Mouse (Mus musculus) hindbrain, embryonic 10.5 days (tissue): ENCODE results near the gene Podxl. TPM values are rescaled to one million over a fixed set of nuclear protein-coding genes. Genes with fewer than 3 reads are reported as not detected.

Experiments used
- DNase-seq: peaks from one replicate; pipeline ENCODE4 v3.0.0-alpha.2; 2017; ENCODE audit warnings: low spot score
- H3K27ac ChIP-seq: fragments of 300-500 bp; sonication (generic); 2 replicates; pipeline ENCODE4 v1.5.1; 2016; ENCODE audit warnings: mild to moderate bottlenecking, moderate library complexity
- H3K27me3 ChIP-seq: fragments of 300-500 bp; sonication (generic); 2 replicates; pipeline ENCODE4 v1.6.1; 2016; ENCODE audit warnings: mild to moderate bottlenecking; ENCODE audit not compliant: poor library complexity, insufficient read depth, severe bottlenecking
- H3K36me3 ChIP-seq: fragments of 300-500 bp; sonication (generic); 2 replicates; pipeline ENCODE4 v1.6.1; 2016; ENCODE audit warnings: mild to moderate bottlenecking, moderate library complexity
- H3K4me1 ChIP-seq: fragments of 300-500 bp; sonication (generic); replicated peaks from 2 replicates; pipeline ENCODE4 v1.6.1; 2016; ENCODE audit warnings: mild to moderate bottlenecking
- H3K4me3 ChIP-seq: fragments of 300-500 bp; sonication (generic); 2 replicates; pipeline ENCODE4 v1.5.1; 2016; ENCODE audit warnings: mild to moderate bottlenecking, moderate library complexity
- H3K9me3 ChIP-seq: fragments of 300-500 bp; sonication (generic); 2 replicates; pipeline ENCODE4 v1.6.1; 2016; ENCODE audit warnings: mild to moderate bottlenecking, moderate library complexity
- WGBS: fragments of 180-500 bp; shearing (Covaris S2); methylation state at CpG from one replicate; pipeline ENCODE4 v1.1.7; 2016; 5-methylcytosine and 5-hydroxymethylcytosine counted together
- polyA plus RNA-seq: library from polyadenylated mRNA; unstranded; fragments of >200 nt; fragmentation: Nextera tagmentation; extraction: Ambion mirVana; gene quantifications from 2 replicates; pipeline ENCODE4 v1.2.1, GENCODE M21; 2016

The Podxl gene
- polyA plus RNA-seq, 1 experiment from 2014 or later = 16.2 TPM

- 90% methylated on average over 5 of the region's 5 CpGs for WGBS
These were observed 35.4 kb downstream of the Podxl start for GRCm38 (mm10) chr6:31528339-31528738.

DNA sequence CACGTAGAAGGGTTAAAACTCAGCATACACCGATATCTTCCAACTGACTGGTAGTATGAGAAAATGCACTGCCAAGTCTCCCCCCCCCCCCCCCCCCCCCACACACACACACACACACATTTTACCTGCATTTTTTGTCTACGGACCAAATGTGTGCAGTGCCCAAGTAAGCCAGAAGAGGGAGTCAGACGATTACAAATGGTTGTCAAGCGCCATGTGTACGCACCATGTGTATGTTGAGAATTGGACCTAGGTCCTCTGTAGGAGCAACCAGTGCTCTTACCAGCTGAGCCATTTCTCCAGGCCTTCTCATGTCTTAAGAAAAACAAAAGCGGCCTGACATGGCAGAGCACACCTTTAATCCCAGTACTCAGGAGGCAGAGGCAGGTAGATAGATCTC, 35.9 kb downstream of the Podxl start:
- Histone ChIP-seq H3K36me3 (peaks cover 55% of the 10 kb centered on the region), H3K9me3 (no peaks in the 10 kb centered on the region), H3K4me3 (no peak overlapping the region), H3K27me3 (no peaks in the 10 kb centered on the region), H3K27ac (no peak overlapping the region), H3K4me1 (no peaks in the 10 kb centered on the region)
- WGBS = 71% methylated on average over 7 of the region's 7 CpGs
- DNase-seq = peak; percentile 63

More at GRCm38 (mm10) chr6:31528339-31528738, 35.4 kb downstream of the Podxl start:
- Histone ChIP-seq H3K4me3 (no peak overlapping the region), H3K27ac (no peak overlapping the region), H3K4me1 (no peaks in the 10 kb centered on the region), H3K36me3 (peaks cover 50% of the 10 kb centered on the region), H3K27me3 (no peaks in the 10 kb centered on the region), H3K9me3 (no peaks in the 10 kb centered on the region)
- DNase-seq = no peak

DNA sequence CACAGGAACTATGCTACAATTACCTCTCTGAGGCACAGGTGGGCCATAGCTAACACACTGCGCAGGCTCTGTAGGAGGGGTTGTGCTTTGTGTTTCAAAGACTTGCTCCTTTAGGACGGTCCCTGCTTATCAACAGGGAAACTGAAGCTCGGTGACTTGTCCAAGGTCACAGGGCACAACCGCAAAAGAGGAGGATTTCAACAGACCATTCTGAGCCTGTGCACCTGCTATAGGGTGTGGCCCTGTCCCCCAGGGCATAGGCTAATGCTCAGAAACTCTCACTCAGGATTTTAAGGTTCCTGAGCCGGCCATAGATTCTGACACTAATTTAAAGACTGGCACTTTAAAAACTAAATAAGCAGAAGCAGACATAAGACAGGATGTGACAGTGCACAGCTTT, 36.9 kb downstream of the Podxl start:
- no peak for DNase-seq
- no peak overlapping the region for H3K4me3 ChIP-seq
- peaks cover 64% of the 10 kb centered on the region for H3K36me3 ChIP-seq
- 92% methylated on average over 5 of the region's 5 CpGs for WGBS
- no peak overlapping the region for H3K27ac ChIP-seq
- no peaks in the 10 kb centered on the region for H3K4me1 ChIP-seq
- H3K9me3 ChIP-seq = no peaks in the 10 kb centered on the region
- no peaks in the 10 kb centered on the region for H3K27me3 ChIP-seq

GRCm38 (mm10) chr6:31525231-31525900, 38.4 kb downstream of the Podxl start:
- peak; percentile 76 for DNase-seq
- H3K9me3 ChIP-seq = no peaks in the 10 kb centered on the region
- H3K27me3 ChIP-seq = no peaks in the 10 kb centered on the region
- H3K4me1 ChIP-seq = no peaks in the 10 kb centered on the region
- no peak overlapping the region for H3K27ac ChIP-seq
- 71% methylated on average over 6 of the region's 6 CpGs for WGBS
- no peak overlapping the region for H3K4me3 ChIP-seq
- H3K36me3 ChIP-seq = peaks cover 77% of the 10 kb centered on the region

DNA sequence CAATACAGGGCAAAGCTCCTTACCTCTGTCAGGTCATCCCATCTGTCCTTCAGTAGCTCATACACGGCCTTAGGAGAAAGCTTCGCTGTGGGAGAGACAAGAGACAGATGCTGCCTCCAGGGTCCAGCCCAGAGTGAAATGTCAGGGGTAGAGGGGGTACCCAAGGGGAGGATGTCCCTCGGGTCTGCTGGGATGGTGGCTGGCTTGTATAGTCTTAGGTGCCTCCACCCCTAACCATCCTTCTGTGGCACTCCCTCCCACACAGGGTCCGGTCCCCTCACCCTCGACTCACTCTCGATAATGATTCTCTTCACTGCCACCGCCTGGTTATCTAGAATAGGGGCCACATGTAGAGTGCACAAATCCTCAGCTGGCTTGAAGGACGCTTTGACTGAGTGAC, 39.1 kb downstream of the Podxl start:
- no peaks in the 10 kb centered on the region for H3K4me1 ChIP-seq
- H3K27me3 ChIP-seq = no peaks in the 10 kb centered on the region
- H3K9me3 ChIP-seq = no peaks in the 10 kb centered on the region
- no peak overlapping the region for H3K4me3 ChIP-seq
- peaks cover 77% of the 10 kb centered on the region for H3K36me3 ChIP-seq
- WGBS = 93% methylated on average over 8 of the region's 8 CpGs
- H3K27ac ChIP-seq = no peak overlapping the region
- DNase-seq = no peak

GRCm38 (mm10) chr6:31524121-31524520, 39.7 kb downstream of the Podxl start:
- no peak for DNase-seq
- Histone ChIP-seq H3K36me3 (peaks cover 77% of the 10 kb centered on the region), H3K9me3 (no peaks in the 10 kb centered on the region), H3K4me1 (no peaks in the 10 kb centered on the region), H3K27ac (no peak overlapping the region), H3K27me3 (no peaks in the 10 kb centered on the region), H3K4me3 (no peak overlapping the region)
- 92% methylated on average over 13 of the region's 13 CpGs for WGBS

DNA sequence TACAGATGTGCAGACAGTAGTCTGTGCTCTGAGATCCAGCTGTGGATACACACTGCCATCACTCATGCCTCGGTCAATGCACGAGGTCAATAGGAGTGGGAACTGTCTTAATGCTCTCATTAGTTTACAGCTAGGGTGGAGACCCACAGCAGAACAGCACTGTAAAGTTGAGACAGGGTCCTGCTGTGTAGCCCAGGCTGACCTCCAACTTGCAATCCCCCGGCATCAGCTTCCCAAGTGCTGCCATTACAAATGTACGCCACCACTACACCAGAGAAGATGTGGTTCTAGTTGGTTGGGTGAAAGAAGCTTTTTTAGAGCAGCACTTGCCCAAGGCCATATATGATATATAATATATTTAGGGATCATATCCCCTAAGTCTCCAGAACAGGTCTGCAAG, 40.1 kb downstream of the Podxl start:
- Histone ChIP-seq H3K36me3 (peaks cover 78% of the 10 kb centered on the region), H3K9me3 (no peaks in the 10 kb centered on the region), H3K4me3 (no peak overlapping the region), H3K4me1 (no peaks in the 10 kb centered on the region), H3K27me3 (no peaks in the 10 kb centered on the region), H3K27ac (no peak overlapping the region)
- no peak for DNase-seq
- WGBS = 91% methylated on average over 4 of the region's 4 CpGs

DNA sequence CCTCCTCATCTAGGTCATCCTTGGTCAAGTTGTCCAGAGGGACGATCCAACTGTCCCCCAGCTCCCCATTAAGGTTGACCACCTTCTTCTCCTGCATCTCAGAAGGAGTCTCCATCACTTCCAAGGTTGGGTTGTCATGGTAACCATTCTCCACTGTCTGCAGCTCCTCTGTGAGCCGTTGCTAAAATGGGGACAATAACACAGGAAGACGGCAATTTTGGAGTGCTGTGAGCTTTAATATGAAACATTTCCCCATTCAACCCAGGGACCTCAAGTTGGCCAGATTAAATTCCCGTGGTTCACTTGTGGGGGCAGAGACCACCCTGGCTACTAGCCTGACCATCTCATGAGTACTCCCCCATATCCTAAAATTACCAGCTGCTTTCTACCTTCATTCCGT, 40.7 kb downstream of the Podxl start:
- Histone ChIP-seq H3K27me3 (no peaks in the 10 kb centered on the region), H3K27ac (no peak overlapping the region), H3K9me3 (no peaks in the 10 kb centered on the region), H3K4me3 (no peak overlapping the region), H3K4me1 (0 out of 2 replicates have a peak, but pooled peaks cover under 1% of the 10 kb centered on the region), H3K36me3 (peaks cover 72% of the 10 kb centered on the region)
- 75% methylated on average over 5 of the region's 5 CpGs for WGBS
- no peak for DNase-seq

DNA sequence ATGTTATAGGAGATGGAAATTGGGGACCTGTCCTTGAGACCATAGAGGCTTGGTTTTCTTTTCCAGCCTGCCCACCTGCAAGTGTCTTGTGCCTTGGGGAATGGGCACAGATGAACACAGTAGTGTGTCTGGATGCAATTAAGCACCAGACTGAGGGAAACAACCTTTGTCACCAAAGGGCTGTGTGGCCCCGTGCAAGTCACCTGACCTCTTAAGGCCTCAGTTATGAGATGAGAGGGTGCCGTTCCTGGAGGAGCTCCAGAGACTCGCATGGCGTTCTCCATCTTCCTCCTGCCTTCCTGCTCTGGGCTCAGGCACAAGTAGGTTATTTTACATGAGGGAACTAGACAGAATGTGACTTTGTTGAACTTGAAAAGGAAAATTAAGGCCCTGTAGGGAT, 41.3 kb downstream of the Podxl start:
- Histone ChIP-seq H3K36me3 (peaks cover 71% of the 10 kb centered on the region), H3K27ac (no peak overlapping the region), H3K9me3 (no peaks in the 10 kb centered on the region), H3K4me1 (0 out of 2 replicates have a peak, but pooled peaks cover 6% of the 10 kb centered on the region), H3K4me3 (no peak overlapping the region), H3K27me3 (no peaks in the 10 kb centered on the region)
- 83% methylated on average over 4 of the region's 4 CpGs for WGBS
- DNase-seq = no peak

GRCm38 (mm10) chr6:31521491-31522355, 42.1 kb downstream of the Podxl start:
- no peak for DNase-seq
- H3K27me3 ChIP-seq = no peaks in the 10 kb centered on the region
- H3K4me1 ChIP-seq = 0 out of 2 replicates have a peak, but pooled peaks cover 11% of the 10 kb centered on the region
- WGBS = 93% methylated on average over 8 of the region's 8 CpGs
- no peak overlapping the region for H3K27ac ChIP-seq
- H3K4me3 ChIP-seq = no peak overlapping the region
- peaks cover 64% of the 10 kb centered on the region for H3K36me3 ChIP-seq
- H3K9me3 ChIP-seq = no peaks in the 10 kb centered on the region

DNA sequence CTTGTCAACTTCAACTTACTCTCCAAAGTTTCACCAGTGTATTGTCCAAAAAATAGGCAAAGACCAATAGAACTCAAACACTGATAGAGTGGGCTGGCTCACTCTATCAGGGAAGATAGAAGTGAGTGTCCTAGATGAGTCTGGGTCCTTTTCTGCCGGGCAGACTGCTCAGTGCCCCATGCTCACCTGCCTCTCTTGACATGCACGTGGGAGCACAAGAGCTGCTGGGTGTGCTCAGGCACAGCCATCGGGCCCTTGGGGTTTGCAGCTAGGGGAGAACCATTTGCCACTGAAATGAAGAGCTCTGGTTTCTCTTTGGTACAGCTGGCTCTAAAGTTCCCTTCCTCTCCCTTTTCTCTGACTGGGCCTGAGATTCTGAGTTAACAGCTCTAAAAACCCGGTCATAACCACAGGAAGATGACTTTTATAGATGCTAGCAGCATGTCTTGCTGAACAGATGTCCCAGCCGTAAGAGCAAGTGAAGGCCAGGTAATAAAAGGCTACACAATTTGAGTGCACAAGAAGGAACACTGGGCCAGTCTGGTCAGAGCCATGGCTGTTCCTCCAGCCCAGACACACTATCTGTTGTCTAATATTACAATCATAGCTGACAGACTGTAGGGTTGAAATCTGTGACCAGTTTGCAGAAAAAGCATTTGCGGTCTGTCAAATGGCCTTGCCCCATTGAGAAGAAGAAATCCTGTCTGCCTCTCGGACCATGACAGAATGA, 43.1 kb downstream of the Podxl start:
- H3K36me3 ChIP-seq = peaks cover 53% of the 10 kb centered on the region
- H3K27me3 ChIP-seq = no peaks in the 10 kb centered on the region
- 0 out of 2 replicates have a peak, but pooled peaks cover 11% of the 10 kb centered on the region for H3K4me1 ChIP-seq
- H3K27ac ChIP-seq = no peak overlapping the region
- no peaks in the 10 kb centered on the region for H3K9me3 ChIP-seq
- WGBS = 86% methylated on average over 7 of the region's 7 CpGs
- DNase-seq = no peak
- no peak overlapping the region for H3K4me3 ChIP-seq

DNA sequence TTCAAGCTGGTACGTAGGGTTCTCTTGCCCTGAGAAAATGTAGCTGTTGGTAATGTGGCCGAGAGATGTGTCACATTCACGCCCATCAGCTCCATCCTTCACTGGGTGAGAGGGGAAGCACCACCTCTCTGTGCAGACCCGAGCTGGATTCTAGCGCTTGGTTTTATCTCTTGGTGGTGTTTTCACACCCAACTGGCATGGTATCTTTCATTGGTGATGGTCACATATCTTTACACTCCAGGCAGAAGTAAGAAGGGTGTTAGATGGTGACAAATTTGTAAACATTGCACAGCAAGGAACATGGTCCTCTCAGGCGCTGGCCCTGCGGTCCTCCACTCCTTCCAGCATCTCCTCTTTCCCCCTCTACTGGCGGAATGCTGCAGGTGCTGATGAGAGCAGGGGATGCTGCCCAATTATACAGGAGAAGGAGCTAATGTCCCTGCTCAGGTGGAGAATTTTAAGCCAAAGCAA, 44.7 kb downstream of the Podxl start:
- H3K4me3 ChIP-seq = no peak overlapping the region
- no peaks in the 10 kb centered on the region for H3K27me3 ChIP-seq
- WGBS = 72% methylated on average over 8 of the region's 8 CpGs
- 0 out of 2 replicates have a peak, but pooled peaks cover 11% of the 10 kb centered on the region for H3K4me1 ChIP-seq
- DNase-seq = peak; percentile 26
- no peak overlapping the region for H3K27ac ChIP-seq
- H3K9me3 ChIP-seq = no peaks in the 10 kb centered on the region
- H3K36me3 ChIP-seq = peaks cover 38% of the 10 kb centered on the region
